In the genomic region with DNA sequence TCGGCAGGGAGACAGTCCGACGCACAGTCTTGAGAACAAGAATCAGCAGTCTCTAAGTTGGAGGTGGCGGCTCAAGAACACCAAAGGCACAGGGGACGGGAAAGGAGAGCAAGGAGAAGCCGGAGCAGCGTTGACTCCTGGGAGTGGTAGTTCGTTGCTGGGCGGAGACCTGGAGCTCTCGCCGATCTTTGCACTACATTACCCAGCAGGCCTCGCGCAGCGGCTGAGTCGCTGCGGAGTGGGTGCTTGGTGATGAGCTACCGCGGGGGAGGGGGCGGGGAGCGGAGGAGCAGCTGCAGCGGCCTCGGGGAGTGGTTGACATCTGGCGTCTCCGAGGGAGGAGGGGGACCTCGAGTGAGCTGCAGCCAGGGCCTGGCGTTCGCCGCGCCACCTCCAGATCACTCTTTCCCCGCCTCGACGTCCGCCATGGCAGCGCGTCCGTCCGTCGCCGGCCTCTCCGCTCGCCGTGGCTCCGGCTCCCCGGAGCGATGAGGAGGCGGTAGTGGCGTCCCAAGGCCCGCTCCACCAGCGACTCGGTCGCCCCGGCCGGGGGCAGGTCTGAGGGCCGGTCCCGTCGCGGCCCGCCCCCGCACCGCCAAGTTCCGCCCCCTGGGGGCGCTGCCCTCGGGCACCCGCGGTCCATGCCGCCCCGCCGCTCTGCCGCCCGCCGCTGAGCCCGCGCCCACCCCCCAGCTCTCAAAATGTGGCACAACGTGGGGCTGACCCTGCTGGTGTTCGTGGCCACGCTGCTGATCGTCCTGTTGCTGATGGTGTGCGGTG, we compare ENCODE assay signal across 7 mouse cellular contexts. TPM values are rescaled to one million over a fixed set of nuclear protein-coding genes. Genes with fewer than 3 reads are reported as not detected.
A peak's percentile ranks its signal among the peaks of the same experiment; 100 is the strongest.
DNase-seq lines count a peak whose midpoint lies in the region; ATAC-seq lines count a peak whose summit lies in the region.

A gene (plus strand): TSS at position 307 of the 780 bp plus-strand sequence.

- peak within 1 kb of the TSS; percentile 91 for H3K27ac ChIP-seq in intestine, embryonic 16.5 days (ENCODE audit: low read length)
- H3K27ac ChIP-seq in midbrain, embryonic 11.5 days (ENCODE audit: low read depth, low read length), result peak within 1 kb of the TSS; percentile 60

- peak; percentile 94 for DNase-seq in adrenal gland, adult 8-10 months
- DNase-seq in embryo, embryonic 9.5 days (ENCODE audit: extremely low spot score), result peak; percentile 95
- peak; percentile 77 to 91 for DNase-seq in gastrocnemius, postnatal 4 days (ENCODE audit: low spot score in 2 of 2)
- DNase-seq in left cerebral cortex, postnatal 36 days (ENCODE audit: low spot score in 2 of 2), result peak; percentile 93 to 95
- peak; percentile 99 for DNase-seq in midbrain, embryonic 11.5 days (ENCODE audit: low spot score, missing footprints)
- peak; percentile 96 for DNase-seq in skeletal muscle tissue, adult 2 months (ENCODE audit: low read depth, low spot score)

- H3K4me2 ChIP-seq in intestine, embryonic 16.5 days (ENCODE audit: low read depth, low read length), result peak within 1 kb of the TSS; percentile 87
- peak within 1 kb of the TSS; percentile 62 for H3K4me2 ChIP-seq in midbrain, embryonic 11.5 days

- peak; percentile 98 for ATAC-seq in intestine, embryonic 16.5 days
- ATAC-seq in midbrain, embryonic 11.5 days (ENCODE audit: low FRiP score), result peak; percentile 98

- H3K4me3 ChIP-seq in intestine, embryonic 16.5 days (ENCODE audit: low read length), result peak within 1 kb of the TSS; percentile 87
- peak within 1 kb of the TSS; percentile 67 for H3K4me3 ChIP-seq in midbrain, embryonic 11.5 days (ENCODE audit: low read depth, low read length)

- intact Hi-C loops in left cerebral cortex, postnatal 36 days (cut with DNase I), result no loop called here

- no peaks in the 10 kb centered on the region for H3K9me3 ChIP-seq in intestine, embryonic 16.5 days (ENCODE audit: control insufficient read depth, low read length)
- no peaks in the 10 kb centered on the region for H3K9me3 ChIP-seq in midbrain, embryonic 11.5 days (ENCODE audit: control insufficient read depth, low read length)

- 1% methylated on average over 71 of the region's 78 CpGs for WGBS in intestine, embryonic 16.5 days
- under 1% methylated on average over 75 of the region's 78 CpGs for WGBS in midbrain, embryonic 11.5 days

- no peaks in the 10 kb centered on the region for H3K27me3 ChIP-seq in intestine, embryonic 16.5 days (replicated peaks; ENCODE audit: control insufficient read depth, insufficient read depth, low read length)
- H3K27me3 ChIP-seq in midbrain, embryonic 11.5 days (ENCODE audit: control insufficient read depth, insufficient read depth, low read length), result no peaks in the 10 kb centered on the region

- H3K4me1 ChIP-seq in intestine, embryonic 16.5 days (ENCODE audit: control insufficient read depth, insufficient read depth, low read length), result peaks cover 11% of the 10 kb centered on the region; the same call in 1 of the 2 replicates
- H3K4me1 ChIP-seq in midbrain, embryonic 11.5 days (ENCODE audit: control insufficient read depth, insufficient read depth, low read length), result no peaks in the 10 kb centered on the region; the same call in 1 of the 2 replicates

- H3K36me3 ChIP-seq in intestine, embryonic 16.5 days (ENCODE audit: control insufficient read depth, insufficient read depth, low read length), result no peaks in the 10 kb centered on the region
- H3K36me3 ChIP-seq in midbrain, embryonic 11.5 days (ENCODE audit: control insufficient read depth, insufficient read depth, low read length), result no peaks in the 10 kb centered on the region

- H3K9ac ChIP-seq in intestine, embryonic 16.5 days (ENCODE audit: low read depth, low read length), result peak within 1 kb of the TSS; percentile 87
- H3K9ac ChIP-seq in midbrain, embryonic 11.5 days (ENCODE audit: low read length), result peak within 1 kb of the TSS; percentile 78

RNA-seq across cellular contexts. Expression of the gene that starts here (rescaled TPM):
- total RNA-seq in adrenal gland, adult 8-10 months (2022), result 10 to 100 TPM in 3 of 4 experiments, 1 to 10 TPM in 1; 10.0 to 12.2 (median 10.4) TPM
- 10 to 100 TPM; 21.9 to 22.8 TPM for total RNA-seq in gastrocnemius, postnatal 4 days (2021)
- 8.5 and 8.7 TPM in 2 replicates for polyA plus RNA-seq in intestine, embryonic 16.5 days (2015; fragmentation: Nextera tagmentation; extraction: Ambion mirVana)
- total RNA-seq in left cerebral cortex, postnatal 36 days (2021), result 100 to 1,000 TPM; 167 to 187 TPM
- polyA plus RNA-seq in midbrain, embryonic 11.5 days (2014; fragmentation: Nextera tagmentation; extraction: Ambion mirVana), result 13.2 and 13.7 TPM in 2 replicates

Comparison
In these comparisons a context has a peak if more than half of its experiments do, and no peak if none do; other contexts are left out.
1. Peak in every context shown above with its lines: DNase-seq, ATAC-seq, H3K4me3 ChIP-seq and H3K27ac ChIP-seq.
2. RNA of the gene that starts here (total RNA-seq): 167 to 187 TPM in left cerebral cortex, postnatal 36 days; 21.9 to 22.8 TPM in gastrocnemius, postnatal 4 days and 10.0 to 12.2 TPM in adrenal gland, adult 8-10 months; every median in the first group is over 4 times any median in the second.